Mouse (Mus musculus): Measurements from ENCODE around the gene Hbq1b.
"Not testable (repeated sequence)": the region's sequence is repeated elsewhere in the genome, so short reads cannot be mapped to it uniquely, and the experiment has no call there.

The Hbq1b gene

GRCm38 (mm10) chr11:32286695-32287492 lies at the start of gene Hbq1b:
Gene Hbq1b (plus strand): TSS chr11:32286965.
- H3K4me1 ChIP-seq (replicated peaks; ENCODE audit: low read depth, low read length); H3K36me3 ChIP-seq (ENCODE audit: insufficient read depth, low read length); H3K9me3 ChIP-seq (ENCODE audit: low read length): not testable (repeated sequence)
- peaks cover 31% of the 10 kb centered on the region for H3K27me3 ChIP-seq (ENCODE audit: insufficient read depth, low read length)
- peak within 1 kb of the TSS; percentile 65 for H3K4me3 ChIP-seq (replicated peaks; ENCODE audit: low read length)
- peak; percentile 48 for TF ChIP-seq CTCF (conservative IDR thresholded peaks at IDR 0.05; ENCODE audit: low read length)

- H3K27me3 ChIP-seq (ENCODE audit: insufficient read depth, low read length), result no peaks in the 10 kb centered on the region
- H3K4me3 ChIP-seq (replicated peaks; ENCODE audit: low read length), result no peak overlapping the region
- no peaks in the 10 kb centered on the region for H3K9me3 ChIP-seq (ENCODE audit: low read length)
- TF ChIP-seq CTCF (conservative IDR thresholded peaks at IDR 0.05; ENCODE audit: low read length) (no peak), POU5F1 (IDR thresholded peaks at IDR 0.05; ENCODE audit: borderline replicate concordance, low read length) (no peak), NANOG (IDR thresholded peaks at IDR 0.05; ENCODE audit: borderline replicate concordance, low read length) (no peak)
- peaks cover 13% of the 10 kb centered on the region for H3K4me1 ChIP-seq (replicated peaks; ENCODE audit: low read depth, low read length)
- peaks cover 91% of the 10 kb centered on the region for H3K36me3 ChIP-seq (ENCODE audit: insufficient read depth, low read length)
These were observed 49.4 kb upstream of the Hbq1b start for GRCm38 (mm10) chr11:32237411-32237795.

DNA sequence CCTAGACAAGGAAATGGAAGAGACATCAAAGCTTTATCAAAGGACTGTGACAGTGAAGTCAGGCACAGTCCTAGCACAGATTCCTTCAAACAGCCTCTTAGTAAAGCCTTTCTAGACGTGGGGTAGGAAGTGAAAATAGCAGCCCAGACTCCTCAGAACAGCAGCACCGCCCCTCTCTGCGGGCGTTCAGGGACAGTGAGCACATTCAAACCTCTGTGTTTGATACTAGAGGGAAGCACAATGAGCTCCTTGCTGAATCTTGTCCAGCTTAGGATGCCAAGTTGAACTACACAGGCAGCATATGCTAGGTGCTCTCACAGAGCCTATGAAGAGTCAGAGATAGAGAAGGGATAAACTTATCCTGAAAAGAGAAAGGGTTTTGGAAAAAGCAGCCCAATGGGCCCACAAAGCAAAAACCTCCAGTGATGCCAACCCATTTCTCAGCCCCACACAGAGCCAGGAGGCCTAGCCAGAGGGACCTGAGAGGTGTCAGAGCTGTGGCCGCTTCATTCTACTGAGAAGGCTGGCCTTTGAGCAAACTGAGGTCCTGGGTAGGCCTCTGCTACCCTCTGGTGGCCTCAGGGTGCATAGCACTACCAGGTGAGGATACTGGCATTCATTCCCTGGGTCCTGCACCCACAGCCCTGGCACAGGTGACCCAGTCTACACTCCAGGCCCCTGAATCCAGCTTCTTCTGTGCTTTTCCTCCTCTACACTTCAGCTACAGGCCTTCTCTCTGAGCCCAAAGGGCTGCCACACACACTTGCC lies 48.5 kb upstream of the Hbq1b start:
- Histone ChIP-seq H3K27me3 (ENCODE audit: insufficient read depth, low read length) (no peaks in the 10 kb centered on the region), H3K4me1 (replicated peaks; ENCODE audit: low read depth, low read length) (peaks cover 12% of the 10 kb centered on the region), H3K36me3 (ENCODE audit: insufficient read depth, low read length) (peaks cover 90% of the 10 kb centered on the region), H3K4me3 (replicated peaks; ENCODE audit: low read length) (no peak overlapping the region), H3K9me3 (ENCODE audit: low read length) (no peaks in the 10 kb centered on the region)
- TF ChIP-seq NANOG (IDR thresholded peaks at IDR 0.05; ENCODE audit: borderline replicate concordance, low read length), result no peak
- peak; percentile 94 for TF ChIP-seq CTCF (conservative IDR thresholded peaks at IDR 0.05; ENCODE audit: low read length)

GRCm38 (mm10) chr11:32241391-32241790 lies 45.4 kb upstream of the Hbq1b start:
- Histone ChIP-seq H3K4me3 (replicated peaks; ENCODE audit: low read length) (no peak overlapping the region), H3K36me3 (ENCODE audit: insufficient read depth, low read length) (peaks cover 78% of the 10 kb centered on the region), H3K4me1 (replicated peaks; ENCODE audit: low read depth, low read length) (peaks cover 23% of the 10 kb centered on the region), H3K9me3 (ENCODE audit: low read length) (no peaks in the 10 kb centered on the region), H3K27me3 (ENCODE audit: insufficient read depth, low read length) (no peaks in the 10 kb centered on the region)
- TF ChIP-seq POU5F1 (IDR thresholded peaks at IDR 0.05; ENCODE audit: borderline replicate concordance, low read length), result no peak
- TF ChIP-seq NANOG (IDR thresholded peaks at IDR 0.05; ENCODE audit: borderline replicate concordance, low read length), result no peak
- no peak for TF ChIP-seq CTCF (conservative IDR thresholded peaks at IDR 0.05; ENCODE audit: low read length)

DNA sequence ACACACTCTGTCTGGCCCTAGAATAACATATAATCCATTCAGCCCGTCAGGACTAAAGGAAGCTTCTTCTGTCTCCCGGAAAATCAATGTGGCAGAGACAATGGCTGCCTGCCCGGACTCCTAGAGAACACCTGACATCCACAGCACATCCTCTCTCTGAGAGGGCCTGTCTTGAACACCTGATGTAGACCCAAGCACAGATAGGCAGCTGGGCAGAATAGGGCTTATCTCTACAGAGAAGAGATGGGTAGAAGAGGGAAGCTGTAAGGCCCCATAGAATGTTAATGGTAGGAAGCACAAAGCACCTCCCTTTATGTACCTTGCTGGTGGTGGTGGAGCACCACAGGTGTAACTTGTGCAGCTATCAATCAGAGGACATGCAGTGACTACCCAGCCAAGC lies 44.6 kb upstream of the Hbq1b start:
- H3K9me3 ChIP-seq (ENCODE audit: low read length), result no peaks in the 10 kb centered on the region
- H3K36me3 ChIP-seq (ENCODE audit: insufficient read depth, low read length), result peaks cover 78% of the 10 kb centered on the region
- peaks cover 23% of the 10 kb centered on the region for H3K4me1 ChIP-seq (replicated peaks; ENCODE audit: low read depth, low read length)
- TF ChIP-seq POU5F1 (IDR thresholded peaks at IDR 0.05; ENCODE audit: borderline replicate concordance, low read length), result no peak
- no peak for TF ChIP-seq CTCF (conservative IDR thresholded peaks at IDR 0.05; ENCODE audit: low read length)
- no peak for TF ChIP-seq NANOG (IDR thresholded peaks at IDR 0.05; ENCODE audit: borderline replicate concordance, low read length)
- H3K27me3 ChIP-seq (ENCODE audit: insufficient read depth, low read length), result no peaks in the 10 kb centered on the region
- H3K4me3 ChIP-seq (replicated peaks; ENCODE audit: low read length), result no peak overlapping the region

DNA sequence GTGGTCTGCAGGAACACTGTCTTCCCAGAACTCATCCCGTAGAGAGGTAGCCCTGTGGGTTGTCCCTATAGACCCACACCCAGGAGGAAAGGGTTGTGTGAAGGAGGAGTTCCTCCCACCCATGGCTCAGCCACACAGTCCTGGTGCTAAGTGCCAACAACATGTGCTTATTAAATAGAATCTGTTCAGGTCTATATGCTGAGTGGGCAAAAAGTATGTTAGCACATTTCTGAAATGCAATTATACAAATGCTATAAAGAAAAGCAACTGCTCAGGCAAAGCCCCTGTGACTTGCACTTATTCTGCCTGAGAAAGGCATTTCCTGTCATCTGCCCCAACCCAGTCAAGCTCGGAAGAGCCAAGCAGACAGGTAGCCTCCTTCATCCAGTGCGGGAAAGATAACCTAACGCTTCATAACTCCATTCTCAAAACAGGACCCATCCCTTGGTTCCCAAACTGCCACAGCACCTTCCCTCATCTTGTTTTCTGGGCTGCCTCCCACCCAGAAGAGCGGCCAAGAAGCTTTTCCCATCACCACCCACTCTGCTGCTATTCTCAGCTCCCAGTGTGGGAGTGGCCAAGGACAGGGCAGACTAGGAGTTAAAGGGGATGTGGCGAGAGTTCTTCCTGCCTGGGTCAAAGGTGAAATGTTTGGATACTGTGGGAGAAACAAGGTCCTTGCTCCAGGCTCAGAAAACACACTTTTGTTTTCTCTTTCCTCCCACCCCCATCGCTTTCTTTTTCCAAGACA lies 43.4 kb upstream of the Hbq1b start:
- H3K4me1 ChIP-seq (replicated peaks; ENCODE audit: low read depth, low read length), result peaks cover 19% of the 10 kb centered on the region
- no peaks in the 10 kb centered on the region for H3K27me3 ChIP-seq (ENCODE audit: insufficient read depth, low read length)
- TF ChIP-seq POU5F1 (IDR thresholded peaks at IDR 0.05; ENCODE audit: borderline replicate concordance, low read length) (no peak), NANOG (IDR thresholded peaks at IDR 0.05; ENCODE audit: borderline replicate concordance, low read length) (no peak), CTCF (conservative IDR thresholded peaks at IDR 0.05; ENCODE audit: low read length) (no peak)
- H3K36me3 ChIP-seq (ENCODE audit: insufficient read depth, low read length), result peaks cover 79% of the 10 kb centered on the region
- H3K4me3 ChIP-seq (replicated peaks; ENCODE audit: low read length), result 0 out of 2 replicates have a peak overlapping the region, but pooled peaks have one; percentile 1
- no peaks in the 10 kb centered on the region for H3K9me3 ChIP-seq (ENCODE audit: low read length)

DNA sequence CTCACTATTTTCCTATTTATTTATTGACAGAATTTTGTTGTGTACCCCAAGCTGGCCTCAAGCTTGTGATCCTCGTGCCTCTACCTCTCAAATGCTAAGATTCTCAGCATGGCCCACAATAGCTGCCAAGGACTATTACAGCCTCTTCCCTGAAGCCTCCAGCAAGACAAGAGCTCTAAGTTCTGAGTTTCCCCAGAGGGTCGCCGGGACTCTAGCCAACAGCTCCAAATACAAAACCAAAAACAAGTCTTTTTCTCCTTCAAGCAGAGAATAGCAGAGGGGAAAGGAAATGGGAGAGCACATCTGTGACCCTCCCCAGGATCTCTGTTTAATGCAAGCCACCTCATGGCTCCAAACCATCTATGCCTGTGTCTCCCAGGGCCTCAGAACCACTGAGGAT lies 42.7 kb upstream of the Hbq1b start:
- no peaks in the 10 kb centered on the region for H3K27me3 ChIP-seq (ENCODE audit: insufficient read depth, low read length)
- no peaks in the 10 kb centered on the region for H3K9me3 ChIP-seq (ENCODE audit: low read length)
- peaks cover 81% of the 10 kb centered on the region for H3K36me3 ChIP-seq (ENCODE audit: insufficient read depth, low read length)
- no peak for TF ChIP-seq CTCF (conservative IDR thresholded peaks at IDR 0.05; ENCODE audit: low read length)
- TF ChIP-seq POU5F1 (IDR thresholded peaks at IDR 0.05; ENCODE audit: borderline replicate concordance, low read length), result no peak
- no peak for TF ChIP-seq NANOG (IDR thresholded peaks at IDR 0.05; ENCODE audit: borderline replicate concordance, low read length)
- H3K4me1 ChIP-seq (replicated peaks; ENCODE audit: low read depth, low read length), result peaks cover 19% of the 10 kb centered on the region
- no peak overlapping the region for H3K4me3 ChIP-seq (replicated peaks; ENCODE audit: low read length)

DNA sequence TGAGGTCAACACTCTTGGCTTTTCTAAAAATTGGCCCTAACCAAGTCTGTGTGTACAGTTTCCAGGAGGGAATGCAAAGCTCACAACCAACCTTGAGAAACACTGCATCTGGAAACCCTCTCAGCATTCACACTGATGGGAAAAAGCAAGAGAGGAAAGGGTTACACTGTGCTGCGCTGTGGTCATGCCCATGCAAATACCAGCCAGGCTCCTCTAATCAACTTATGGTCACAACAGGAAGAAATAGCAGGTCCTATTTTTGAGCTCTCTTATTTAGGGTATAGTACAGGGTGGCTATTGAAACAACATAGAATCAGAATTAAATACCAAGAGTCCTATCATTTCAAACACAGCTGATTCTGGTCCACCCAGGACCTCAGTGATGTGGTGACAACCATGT lies 42.1 kb upstream of the Hbq1b start:
- Histone ChIP-seq H3K36me3 (ENCODE audit: insufficient read depth, low read length) (peaks cover 82% of the 10 kb centered on the region), H3K4me1 (replicated peaks; ENCODE audit: low read depth, low read length) (peaks cover 19% of the 10 kb centered on the region), H3K27me3 (ENCODE audit: insufficient read depth, low read length) (no peaks in the 10 kb centered on the region), H3K9me3 (ENCODE audit: low read length) (no peaks in the 10 kb centered on the region), H3K4me3 (replicated peaks; ENCODE audit: low read length) (no peak overlapping the region)
- TF ChIP-seq CTCF (conservative IDR thresholded peaks at IDR 0.05; ENCODE audit: low read length), result no peak

All from E14TG2a.4 (cell line).